Mouse (Mus musculus): ENCODE measurements around the gene Arid3a.

DNA sequence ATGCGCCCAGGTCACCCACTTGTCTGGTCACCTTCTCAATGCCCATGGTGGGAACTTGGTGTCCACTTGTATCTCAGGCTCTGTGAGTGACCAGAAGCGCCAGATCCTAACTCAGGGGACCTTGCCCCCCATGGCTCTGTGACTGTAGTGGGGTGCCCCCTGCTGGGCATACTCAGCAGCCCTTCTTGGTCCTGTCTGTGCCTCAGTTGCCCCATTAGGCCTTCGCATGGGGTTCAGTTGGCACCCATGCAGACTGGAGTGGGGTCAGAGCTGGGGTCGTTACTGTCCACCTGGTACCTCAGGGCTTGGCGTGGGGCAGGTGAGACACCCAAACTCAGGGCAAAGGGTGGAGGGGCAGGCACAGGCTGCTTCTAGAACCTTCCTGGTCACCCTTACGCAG lies 27.1 kb downstream of the Arid3a start:
- TF ChIP-seq POLR2A (IDR thresholded peaks at IDR 0.05; ENCODE audit: borderline replicate concordance, extremely low read depth, insufficient read depth, insufficient read length, poor library complexity, severe bottlenecking), result no peak
- peak; percentile 43; the same call in 1 of the 2 replicates for TF ChIP-seq CTCF (IDR thresholded peaks at IDR 0.05; ENCODE audit: borderline replicate concordance, extremely low read depth, insufficient read depth, insufficient read length)
